Mouse (Mus musculus) kidney, embryonic 14.5 days (tissue): ENCODE data around the gene Zfp423. TPM values are rescaled to one million over a fixed set of nuclear protein-coding genes. Genes with fewer than 3 reads are reported as not detected.

Experiments
- ATAC-seq: fragments of 200-750 bp; cut with Nextera tagmentation; 2 replicates; pipeline ENCODE4 v1.8.0; 2017; ENCODE audit warnings: moderate number of reproducible peaks, mild to moderate bottlenecking, moderate TSS enrichment, moderate library complexity; ENCODE audit not compliant: low FRiP score, low TSS enrichment
- H3K27ac ChIP-seq: fragments of 300-500 bp; sonication (generic); 2 replicates; pipeline ENCODE4 v1.5.1; 2014; ENCODE audit warnings: low read depth, mild to moderate bottlenecking, low read length, moderate library complexity, mixed read lengths
- H3K27me3 ChIP-seq: fragments of 300-500 bp; sonication (generic); 2 replicates; pipeline ENCODE4 v1.6.1; 2014; ENCODE audit warnings: mild to moderate bottlenecking, low read length; ENCODE audit not compliant: control insufficient read depth, insufficient read depth
- H3K36me3 ChIP-seq: fragments of 300-500 bp; sonication (generic); 2 replicates; pipeline ENCODE4 v1.6.1; 2014; ENCODE audit warnings: low read length, mixed read lengths; ENCODE audit not compliant: control insufficient read depth, insufficient read depth
- H3K4me1 ChIP-seq: fragments of 300-500 bp; sonication (generic); 2 replicates; pipeline ENCODE4 v1.6.1; 2014; ENCODE audit warnings: low read length, mixed read lengths; ENCODE audit not compliant: control insufficient read depth, insufficient read depth
- H3K4me2 ChIP-seq: fragments of 300-500 bp; sonication (generic); replicated peaks from 2 replicates; pipeline ENCODE4 v1.6.1; 2014; ENCODE audit warnings: low read depth, mild to moderate bottlenecking, low read length
- H3K4me3 ChIP-seq: fragments of 300-500 bp; sonication (generic); 2 replicates; pipeline ENCODE4 v1.5.1; 2014; ENCODE audit warnings: mild to moderate bottlenecking, low read length
- H3K9ac ChIP-seq: fragments of 300-500 bp; sonication (generic); 2 replicates; pipeline ENCODE4 v1.6.1; 2014; ENCODE audit warnings: low read depth, mild to moderate bottlenecking, low read length, moderate library complexity
- H3K9me3 ChIP-seq: fragments of 300-500 bp; sonication (generic); 2 replicates; pipeline ENCODE4 v1.6.1; 2016; ENCODE audit warnings: low read length; ENCODE audit not compliant: control insufficient read depth
- WGBS: fragments of 180-500 bp; shearing (Covaris S2); extraction: QIAGEN DNeasy Blood & Tissue Kit; methylation state at CpG from one replicate; pipeline ENCODE4 v1.1.7; 2014; 5-methylcytosine and 5-hydroxymethylcytosine counted together
- polyA plus RNA-seq: library from polyadenylated mRNA; unstranded; fragments of >200 nt; fragmentation: Nextera tagmentation; extraction: Ambion mirVana; gene quantifications from 2 replicates; pipeline ENCODE4 v1.2.1, GENCODE M21; 2014

The Zfp423 gene
- polyA plus RNA-seq, 1 experiment from 2014 or later, result 18.8 TPM

- Histone ChIP-seq H3K9me3 (no peaks in the 10 kb centered on the region; the same call in 1 of the 2 replicates), H3K27ac (no peak overlapping the region), H3K27me3 (no peaks in the 10 kb centered on the region; the same call in 1 of the 2 replicates), H3K4me1 (no peaks in the 10 kb centered on the region), H3K9ac (no peak overlapping the region), H3K36me3 (no peaks in the 10 kb centered on the region), H3K4me3 (no peak overlapping the region), H3K4me2 (no peak overlapping the region)
- ATAC-seq, result no peak
- 20% methylated on average over 6 of the region's 6 CpGs for WGBS
Observed at GRCm38 (mm10) chr8:87629656-87630055, 329.7 kb downstream of the Zfp423 start.

GRCm38 (mm10) chr8:87621181-87621580 is 338.2 kb downstream of the Zfp423 start:
- Histone ChIP-seq H3K4me1 (no peaks in the 10 kb centered on the region), H3K27me3 (no peaks in the 10 kb centered on the region; the same call in 1 of the 2 replicates), H3K27ac (no peak overlapping the region), H3K36me3 (no peaks in the 10 kb centered on the region), H3K4me2 (no peak overlapping the region), H3K4me3 (no peak overlapping the region), H3K9me3 (no peaks in the 10 kb centered on the region; the same call in 1 of the 2 replicates), H3K9ac (no peak overlapping the region)
- WGBS, result 84% methylated on average over 12 of the region's 12 CpGs
- ATAC-seq, result no peak

GRCm38 (mm10) chr8:87620225-87620624 is 339.2 kb downstream of the Zfp423 start:
- WGBS, result 63% methylated on average over 6 of the region's 6 CpGs
- H3K27ac ChIP-seq, result no peak overlapping the region
- no peaks in the 10 kb centered on the region; the same call in 1 of the 2 replicates for H3K27me3 ChIP-seq
- H3K4me1 ChIP-seq, result no peaks in the 10 kb centered on the region
- H3K36me3 ChIP-seq, result no peaks in the 10 kb centered on the region
- H3K4me2 ChIP-seq, result no peak overlapping the region
- no peak for ATAC-seq
- H3K4me3 ChIP-seq, result no peak overlapping the region
- H3K9ac ChIP-seq, result no peak overlapping the region
- no peaks in the 10 kb centered on the region for H3K9me3 ChIP-seq

- WGBS, result 71% methylated on average over 2 of the region's 2 CpGs
- no peak overlapping the region for H3K4me3 ChIP-seq
- no peaks in the 10 kb centered on the region for H3K4me1 ChIP-seq
- no peaks in the 10 kb centered on the region for H3K27me3 ChIP-seq
- H3K27ac ChIP-seq, result no peak overlapping the region
- ATAC-seq, result no peak
- no peak overlapping the region for H3K9ac ChIP-seq
- no peak overlapping the region for H3K4me2 ChIP-seq
- no peaks in the 10 kb centered on the region for H3K36me3 ChIP-seq
- H3K9me3 ChIP-seq, result no peaks in the 10 kb centered on the region
Observed at GRCm38 (mm10) chr8:87619529-87619928, 339.9 kb downstream of the Zfp423 start.

- WGBS, result 46% methylated on average over 7 of the region's 7 CpGs
- ATAC-seq, result no peak
Observed at GRCm38 (mm10) chr8:87619118-87619517, 340.3 kb downstream of the Zfp423 start.

GRCm38 (mm10) chr8:87613701-87614100 is 345.7 kb downstream of the Zfp423 start:
- no peak for ATAC-seq
- Histone ChIP-seq H3K27ac (no peak overlapping the region), H3K27me3 (no peaks in the 10 kb centered on the region), H3K4me2 (no peak overlapping the region), H3K9ac (no peak overlapping the region), H3K9me3 (no peaks in the 10 kb centered on the region), H3K4me1 (0 out of 2 replicates have a peak, but pooled peaks cover 3% of the 10 kb centered on the region), H3K36me3 (no peaks in the 10 kb centered on the region), H3K4me3 (no peak overlapping the region)
- WGBS, result 100% methylated on average over 1 of the region's 1 CpGs

More at GRCm38 (mm10) chr8:87619118-87619517, 340.3 kb downstream of the Zfp423 start:
- Histone ChIP-seq H3K27me3 (no peaks in the 10 kb centered on the region), H3K4me1 (no peaks in the 10 kb centered on the region), H3K4me3 (no peak overlapping the region), H3K27ac (no peak overlapping the region), H3K9ac (no peak overlapping the region), H3K9me3 (no peaks in the 10 kb centered on the region), H3K36me3 (no peaks in the 10 kb centered on the region), H3K4me2 (no peak overlapping the region)

Other genes starting within 250 kb of the Zfp423 start
- gene Cnep1r1, start 159.2 kb upstream of the Zfp423 start, polyA plus RNA-seq, result 35.6 and 94.4 TPM in 2 replicates
- 41.4 and 64.9 TPM in 2 replicates for gene Heatr3, start 178.3 kb upstream of the Zfp423 start, polyA plus RNA-seq
- gene Tent4b, start 239.6 kb upstream of the Zfp423 start, polyA plus RNA-seq, result 12.5 and 14.0 TPM in 2 replicates